Mouse (Mus musculus) midbrain, embryonic 11.5 days (tissue): Measurements from ENCODE around the gene Edf1. TPM values are rescaled to one million over a fixed set of nuclear protein-coding genes. Genes with fewer than 3 reads are reported as not detected.
A peak's percentile ranks its signal among the peaks of the same experiment; 100 is the strongest.

Experiments used
- ATAC-seq: fragments of 200-750 bp; cut with Nextera tagmentation; 2 replicates; pipeline ENCODE4 v1.8.0; 2017; ENCODE audit warnings: moderate TSS enrichment, moderate library complexity; ENCODE audit not compliant: low FRiP score
- DNase-seq: peaks from one replicate; pipeline ENCODE4 v3.0.0; 2015; ENCODE audit warnings: low spot score; ENCODE audit errors: missing footprints
- H3K27ac ChIP-seq: fragments of 300-500 bp; sonication (generic); 2 replicates; pipeline ENCODE4 v1.5.1; 2014; ENCODE audit warnings: low read depth, low read length
- H3K27me3 ChIP-seq: fragments of 300-500 bp; sonication (generic); 2 replicates; pipeline ENCODE4 v1.6.1; 2014; ENCODE audit warnings: mild to moderate bottlenecking, low read length, moderate library complexity, mixed read lengths; ENCODE audit not compliant: control insufficient read depth, insufficient read depth
- H3K36me3 ChIP-seq: fragments of 300-500 bp; sonication (generic); 2 replicates; pipeline ENCODE4 v1.6.1; 2014; ENCODE audit warnings: mild to moderate bottlenecking, low read length, moderate library complexity, mixed read lengths; ENCODE audit not compliant: control insufficient read depth, insufficient read depth
- H3K4me1 ChIP-seq: fragments of 300-500 bp; sonication (generic); 2 replicates; pipeline ENCODE4 v1.6.1; 2014; ENCODE audit warnings: low read length; ENCODE audit not compliant: control insufficient read depth, insufficient read depth
- H3K4me2 ChIP-seq: fragments of 300-500 bp; sonication (generic); 2 replicates; pipeline ENCODE4 v1.6.1; 2014; ENCODE audit warnings: mild to moderate bottlenecking, moderate library complexity
- H3K4me3 ChIP-seq: fragments of 300-500 bp; sonication (generic); 2 replicates; pipeline ENCODE4 v1.5.1; 2014; ENCODE audit warnings: low read depth, low read length
- H3K9ac ChIP-seq: fragments of 300-500 bp; sonication (generic); 2 replicates; pipeline ENCODE4 v1.6.1; 2014; ENCODE audit warnings: low read length
- H3K9me3 ChIP-seq: fragments of 300-500 bp; sonication (generic); 2 replicates; pipeline ENCODE4 v1.6.1; 2016; ENCODE audit warnings: low read length; ENCODE audit not compliant: control insufficient read depth
- WGBS: fragments of 180-500 bp; shearing (Covaris S2); extraction: QIAGEN DNeasy Blood & Tissue Kit; methylation state at CpG from one replicate; pipeline ENCODE4 v1.1.7; 2014; 5-methylcytosine and 5-hydroxymethylcytosine counted together
- polyA plus RNA-seq: library from polyadenylated mRNA; unstranded; fragments of >200 nt; fragmentation: Nextera tagmentation; extraction: Ambion mirVana; gene quantifications from 2 replicates; pipeline ENCODE4 v1.2.1, GENCODE M21; 2014

The Edf1 gene
- polyA plus RNA-seq, 1 experiment from 2014 or later = 385 TPM

- Histone ChIP-seq H3K9me3 (no peaks in the 10 kb centered on the region), H3K4me1 (peaks cover 10% of the 10 kb centered on the region), H3K36me3 (peaks cover 9% of the 10 kb centered on the region; the same call in 1 of the 2 replicates), H3K9ac (no peak overlapping the region), H3K27ac (no peak overlapping the region), H3K4me2 (no peak overlapping the region), H3K27me3 (no peaks in the 10 kb centered on the region), H3K4me3 (no peak overlapping the region)
- 90% methylated on average over 5 of the region's 5 CpGs for WGBS
- ATAC-seq (no peak), DNase-seq (no peak)
Measured at GRCm38 (mm10) chr2:25602526-25602925, 44.9 kb downstream of the Edf1 start.

- peak within 1 kb of the TSS; percentile 99 for H3K4me3 ChIP-seq
- ATAC-seq = peak; percentile 90
- peaks cover 10% of the 10 kb centered on the region for H3K4me1 ChIP-seq
- H3K9ac ChIP-seq = peak within 1 kb of the TSS; percentile 97
- no peaks in the 10 kb centered on the region for H3K36me3 ChIP-seq
- peak within 1 kb of the TSS; percentile 87 for H3K27ac ChIP-seq
- peak within 1 kb of the TSS; percentile 68 for H3K4me2 ChIP-seq
- DNase-seq = peak; percentile 99
- no peaks in the 10 kb centered on the region for H3K9me3 ChIP-seq
- H3K27me3 ChIP-seq = 0 out of 2 replicates have a peak, but pooled peaks cover 6% of the 10 kb centered on the region
- WGBS = under 1% methylated on average over 79 of the region's 80 CpGs
Measured at GRCm38 (mm10) chr2:25607761-25608622, 50.3 kb downstream of the Edf1 start, which contains the start of gene Rabl6. Rabl6 (minus strand) TSS chr2:25608521.

- peak overlapping the region; percentile 68 for H3K4me2 ChIP-seq
- ATAC-seq (peak; percentile 7; the same call in 1 of the 2 replicates), DNase-seq (no peak)
- H3K4me1 ChIP-seq = peaks cover 10% of the 10 kb centered on the region
- H3K27me3 ChIP-seq = 0 out of 2 replicates have a peak, but pooled peaks cover 6% of the 10 kb centered on the region
- no peaks in the 10 kb centered on the region for H3K36me3 ChIP-seq
- peak overlapping the region; percentile 87 for H3K27ac ChIP-seq
- H3K4me3 ChIP-seq = peak overlapping the region; percentile 99
- H3K9me3 ChIP-seq = no peaks in the 10 kb centered on the region
- WGBS = 77% methylated on average over 10 of the region's 10 CpGs
- H3K9ac ChIP-seq = peak overlapping the region; percentile 46
Measured at GRCm38 (mm10) chr2:25608671-25609070, 51.0 kb downstream of the Edf1 start.

Other genes with a start within 250 kb of the Edf1 start
- gene Grin1, start 238.7 kb upstream of the Edf1 start, polyA plus RNA-seq = 2.4 and 2.6 TPM in 2 replicates
- gene Man1b1, start 225.5 kb upstream of the Edf1 start, polyA plus RNA-seq = 87.2 and 88.1 TPM in 2 replicates
- gene Dpp7, start 201.5 kb upstream of the Edf1 start, polyA plus RNA-seq = 15.9 and 16.0 TPM in 2 replicates
- gene Uap1l1, start 192.2 kb upstream of the Edf1 start, polyA plus RNA-seq = 3.4 and 6.7 TPM in 2 replicates
- gene Sapcd2, start 185.5 kb upstream of the Edf1 start, polyA plus RNA-seq = 47.9 and 53.3 TPM in 2 replicates
- gene Entpd2, start 162.0 kb upstream of the Edf1 start, polyA plus RNA-seq = 0.12 and 0.23 TPM in 2 replicates
- 101 and 106 TPM in 2 replicates for gene Npdc1, start 158.5 kb upstream of the Edf1 start, polyA plus RNA-seq
- not detected in 2 replicates for gene Fut7, start 134.6 kb upstream of the Edf1 start, polyA plus RNA-seq
- gene Abca2, start 129.1 kb upstream of the Edf1 start, polyA plus RNA-seq = 5.2 and 5.4 TPM in 2 replicates
- gene Clic3, start 101.0 kb upstream of the Edf1 start, polyA plus RNA-seq = 0.18 and 0.25 TPM in 2 replicates
- 21.9 and 23.2 TPM in 2 replicates for gene Paxx, start 96.8 kb upstream of the Edf1 start, polyA plus RNA-seq
- 0.26 TPM in 1 of 2 replicates, not detected in the other for gene Ptgds, start 87.8 kb upstream of the Edf1 start, polyA plus RNA-seq
- not detected in 2 replicates for gene Lcn12, start 63.9 kb upstream of the Edf1 start, polyA plus RNA-seq
- gene Fbxw5, start 57.1 kb upstream of the Edf1 start, polyA plus RNA-seq = 65.9 and 66.4 TPM in 2 replicates
- gene C8g, start 56.1 kb upstream of the Edf1 start, polyA plus RNA-seq = 3.6 TPM in 2 replicates
- 29.0 and 31.6 TPM in 2 replicates for gene Traf2, start 10.9 kb upstream of the Edf1 start, polyA plus RNA-seq
- gene Mamdc4, start 17.0 kb downstream of the Edf1 start, polyA plus RNA-seq = 1.4 and 2.2 TPM in 2 replicates
- 158 and 159 TPM in 2 replicates for gene Phpt1, start 17.4 kb downstream of the Edf1 start, polyA plus RNA-seq
- gene Ajm1, start 23.9 kb downstream of the Edf1 start, polyA plus RNA-seq = 0.07 and 0.10 TPM in 2 replicates
- 49.2 and 51.2 TPM in 2 replicates for gene Rabl6, start 50.7 kb downstream of the Edf1 start, polyA plus RNA-seq
- gene Ccdc183, start 59.8 kb downstream of the Edf1 start, polyA plus RNA-seq = 0.25 and 0.28 TPM in 2 replicates
- gene Tmem141, start 64.2 kb downstream of the Edf1 start, polyA plus RNA-seq = 17.9 and 19.1 TPM in 2 replicates
- gene Fcna, start 70.2 kb downstream of the Edf1 start, polyA plus RNA-seq = 1.3 and 1.6 TPM in 2 replicates
- not detected in 2 replicates for gene Lcn8, start 95.3 kb downstream of the Edf1 start, polyA plus RNA-seq
- not detected in 2 replicates for gene Lcn5, start 100.1 kb downstream of the Edf1 start, polyA plus RNA-seq
- gene Lcn6, start 118.9 kb downstream of the Edf1 start, polyA plus RNA-seq = not detected in 2 replicates
- gene Lcn10, start 124.9 kb downstream of the Edf1 start, polyA plus RNA-seq = not detected in 2 replicates
- not detected in 2 replicates for gene Obp2a, start 142.2 kb downstream of the Edf1 start, polyA plus RNA-seq
- gene Bmyc, start 148.9 kb downstream of the Edf1 start, polyA plus RNA-seq = 57.1 and 59.7 TPM in 2 replicates
- gene Obp2b, start 179.2 kb downstream of the Edf1 start, polyA plus RNA-seq = not detected in 2 replicates
- not detected in 2 replicates for gene Lcn3, start 207.7 kb downstream of the Edf1 start, polyA plus RNA-seq
- not detected in 2 replicates for gene Lcn11, start 219.2 kb downstream of the Edf1 start, polyA plus RNA-seq
- gene Gm13539, start 224.4 kb downstream of the Edf1 start, polyA plus RNA-seq = not detected in 2 replicates